Mouse (Mus musculus): ENCODE data around the gene Eif3k.

Gene Eif3k

GRCm38 (mm10) chr7:28933825-28934224, 47.8 kb downstream of the Eif3k start:
- no peak for DNase-seq

GRCm38 (mm10) chr7:28932421-28933041, 49.1 kb downstream of the Eif3k start:
- no peak for DNase-seq

DNA sequence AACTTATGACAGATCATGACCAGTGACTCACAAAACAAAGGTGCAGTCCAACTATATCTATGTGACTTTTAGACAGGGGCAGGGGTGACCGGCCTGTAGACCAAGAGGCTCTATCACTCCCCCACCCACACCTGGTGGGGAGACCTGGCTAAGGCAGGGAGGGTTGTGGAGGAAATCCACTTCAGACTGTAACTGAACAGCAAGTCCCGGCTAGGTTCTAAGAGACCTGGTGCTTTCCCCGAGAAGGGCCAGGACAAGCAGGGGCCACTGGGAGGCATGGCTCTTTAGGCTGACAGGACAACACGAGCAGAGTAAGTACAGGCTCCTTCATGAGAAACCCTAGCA, 50.0 kb downstream of the Eif3k start:
- no peak for DNase-seq

GRCm38 (mm10) chr7:28931032-28931694, 50.5 kb downstream of the Eif3k start:
- DNase-seq, result no peak

- DNase-seq, result no peak
Observed at GRCm38 (mm10) chr7:28930320-28931031, 51.2 kb downstream of the Eif3k start.

DNA sequence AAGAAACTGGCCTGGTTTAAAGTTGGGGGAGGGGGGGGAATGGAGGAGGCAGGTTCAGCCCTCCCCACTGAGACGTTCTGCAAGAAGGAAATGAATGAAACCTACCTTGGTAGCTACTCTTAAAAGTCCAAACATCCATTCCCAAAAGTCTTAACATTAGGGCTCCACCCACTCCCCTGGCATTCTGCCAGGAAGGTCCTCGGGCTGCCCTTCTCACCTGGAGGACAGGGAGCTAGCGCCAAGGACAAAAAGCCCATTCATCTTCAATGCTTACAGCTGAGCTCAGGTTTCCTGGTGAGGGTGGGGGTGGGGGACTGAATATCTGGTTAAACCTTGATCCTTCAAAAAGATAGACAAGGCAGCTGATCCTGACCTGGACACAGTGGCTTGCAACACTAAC, 52.3 kb downstream of the Eif3k start:
- no peak for DNase-seq

DNA sequence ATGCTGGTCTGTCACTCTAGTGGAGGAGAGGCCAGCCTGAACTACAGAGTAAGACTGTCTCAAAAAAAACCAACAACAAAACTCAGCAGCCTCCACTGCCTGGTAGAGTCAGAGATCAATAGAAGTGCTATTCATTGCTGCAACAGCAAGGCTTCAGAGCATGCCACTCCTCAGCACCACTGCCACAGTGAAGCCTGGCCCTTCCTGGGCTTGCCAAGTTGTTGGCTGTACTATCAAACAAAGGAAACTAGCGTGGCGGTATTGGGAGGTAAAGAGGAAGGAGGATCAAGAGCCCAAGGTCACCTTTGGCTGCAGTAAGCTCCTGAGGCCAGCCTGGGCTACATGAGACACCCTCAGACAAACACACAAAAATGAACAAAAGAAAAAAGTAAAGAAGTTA, 55.5 kb downstream of the Eif3k start:
- no peak for DNase-seq

DNA sequence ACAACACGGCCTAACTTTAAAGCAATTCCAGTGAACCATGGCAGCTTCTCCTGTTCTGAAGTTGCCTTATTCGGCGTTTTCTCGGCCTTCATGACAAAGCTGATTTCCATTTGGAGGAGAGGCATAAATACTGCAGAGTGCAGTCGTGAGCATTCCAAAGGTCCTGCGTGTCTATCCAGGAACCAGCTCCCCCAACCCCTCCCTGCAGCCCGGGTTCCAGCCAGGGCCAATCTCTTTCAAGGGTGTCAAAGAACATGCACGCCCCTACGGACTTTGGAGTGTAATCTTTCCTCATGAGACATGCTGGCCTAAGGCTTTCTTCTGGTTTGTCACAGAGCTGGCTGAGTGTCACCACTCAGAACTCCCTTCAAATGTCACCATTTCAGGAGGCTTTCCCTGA, 56.3 kb downstream of the Eif3k start:
- no peak for DNase-seq

GRCm38 (mm10) chr7:28924802-28925201, 56.9 kb downstream of the Eif3k start:
- DNase-seq, result no peak

GRCm38 (mm10) chr7:28923865-28924291, 57.8 kb downstream of the Eif3k start:
- DNase-seq, result no peak

DNA sequence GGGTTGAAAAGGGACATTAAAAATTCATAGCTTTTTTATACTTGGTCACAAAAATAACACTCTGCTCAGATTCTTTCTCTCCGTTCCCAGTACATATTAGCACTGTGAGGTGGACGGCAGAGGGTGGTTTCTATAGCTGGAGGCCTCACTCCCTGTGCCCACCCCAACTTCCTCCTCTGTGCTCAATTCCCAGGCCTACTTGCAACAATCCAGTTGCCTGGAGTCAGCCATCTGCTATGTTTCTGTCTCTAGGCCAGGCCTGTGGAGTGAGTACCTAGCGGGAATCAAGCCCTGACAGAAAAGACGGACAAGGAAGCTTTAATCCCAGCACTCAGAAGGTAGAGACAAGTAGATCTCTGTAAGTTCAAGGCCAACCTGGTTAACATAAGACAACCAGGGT, 59.1 kb downstream of the Eif3k start:
- no peak for DNase-seq

DNA sequence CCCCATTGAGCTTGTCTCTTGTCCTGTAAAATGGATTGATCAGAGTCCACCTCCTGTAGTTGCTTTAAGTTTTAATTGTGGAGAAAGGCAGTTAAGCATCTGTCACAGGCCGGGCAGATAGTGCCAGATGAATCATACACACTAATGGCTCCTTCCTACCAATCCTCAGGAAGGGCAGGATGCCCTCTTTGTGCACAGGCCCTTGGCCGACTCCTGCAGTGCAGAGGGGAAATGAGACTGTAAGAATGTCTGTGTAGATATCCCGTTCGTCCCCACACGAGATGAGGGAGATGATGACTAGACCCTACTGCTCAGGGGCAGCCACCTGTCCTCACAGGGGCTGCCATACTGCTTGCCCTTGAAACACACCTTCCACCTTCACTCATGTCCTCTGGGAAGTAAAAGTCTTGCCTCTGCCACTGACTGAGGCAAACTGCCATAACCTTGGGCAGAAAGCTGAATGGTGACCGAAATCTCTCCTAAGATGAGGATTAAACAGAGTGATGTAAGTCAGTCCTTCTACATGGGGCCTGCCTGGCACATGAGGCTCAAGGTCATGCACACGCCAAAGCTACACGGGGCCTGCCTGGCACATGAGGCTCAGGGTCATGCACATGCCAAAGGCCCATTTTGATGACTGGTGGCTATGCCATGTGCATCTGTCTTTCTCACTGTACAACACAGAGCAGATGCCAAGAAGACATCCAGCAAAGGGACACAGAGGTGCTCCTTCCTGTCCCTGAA, 59.8 kb downstream of the Eif3k start:
- DNase-seq, result no peak

All from cerebellum, adult 8-10 months (tissue).